Mouse (Mus musculus) midbrain, embryonic 10.5 days (tissue): ENCODE data around the gene Phf23. TPM values are rescaled to one million over a fixed set of nuclear protein-coding genes. Genes with fewer than 3 reads are reported as not detected.
"Not testable (repeated sequence)": the region's sequence is repeated elsewhere in the genome, so short reads cannot be mapped to it uniquely, and the experiment has no call there.

Experiments
- DNase-seq: peaks from one replicate; pipeline ENCODE4 v3.0.0-alpha.2; 2017; ENCODE audit warnings: low spot score
- H3K27ac ChIP-seq: fragments of 300-500 bp; sonication (generic); replicated peaks from 2 replicates; pipeline ENCODE4 v1.5.1; 2016; ENCODE audit warnings: mild to moderate bottlenecking
- H3K27me3 ChIP-seq: fragments of 300-500 bp; sonication (generic); 2 replicates; pipeline ENCODE4 v1.6.1; 2016; ENCODE audit warnings: low read depth, mild to moderate bottlenecking; ENCODE audit not compliant: poor library complexity, severe bottlenecking
- H3K36me3 ChIP-seq: fragments of 300-500 bp; sonication (generic); 2 replicates; pipeline ENCODE4 v1.6.1; 2016; ENCODE audit warnings: mild to moderate bottlenecking, moderate library complexity
- H3K4me1 ChIP-seq: fragments of 300-500 bp; sonication (generic); 2 replicates; pipeline ENCODE4 v1.6.1; 2016
- H3K4me3 ChIP-seq: fragments of 300-500 bp; sonication (generic); 2 replicates; pipeline ENCODE4 v1.5.1; 2016; ENCODE audit warnings: mild to moderate bottlenecking, moderate library complexity
- H3K9me3 ChIP-seq: fragments of 300-500 bp; sonication (generic); replicated peaks from 2 replicates; pipeline ENCODE4 v1.6.1; 2016; ENCODE audit warnings: mild to moderate bottlenecking
- WGBS: fragments of 180-500 bp; shearing (Covaris S2); methylation state at CpG from one replicate; pipeline ENCODE4 v1.1.7; 2016; 5-methylcytosine and 5-hydroxymethylcytosine counted together
- polyA plus RNA-seq: library from polyadenylated mRNA; unstranded; fragments of >200 nt; fragmentation: Nextera tagmentation; extraction: Ambion mirVana; gene quantifications from 2 replicates; pipeline ENCODE4 v1.2.1, GENCODE M21; 2016

Gene Phf23
- polyA plus RNA-seq, 1 experiment from 2014 or later = 95.1 TPM

DNA sequence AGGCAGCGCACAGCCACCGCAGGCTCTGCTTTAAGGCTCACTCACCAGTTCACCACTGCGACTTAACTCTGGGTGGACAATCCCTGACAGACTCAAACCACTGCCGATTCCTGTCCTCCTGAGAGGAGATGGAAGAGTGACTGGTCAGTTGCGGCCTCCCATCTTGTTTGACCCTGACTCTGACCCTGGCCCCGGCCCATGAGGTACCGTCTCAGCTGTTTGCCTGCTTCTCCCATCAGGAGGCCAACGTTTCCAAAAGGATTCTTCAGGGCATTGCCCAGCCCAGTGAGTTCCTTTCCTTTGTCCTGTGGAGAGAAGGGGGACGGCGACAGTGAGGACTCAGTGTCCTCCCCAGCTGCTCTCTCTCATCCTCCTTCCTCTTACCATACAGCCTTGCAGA, 15.4 kb downstream of the Phf23 start:
- no peak for DNase-seq
- no peaks in the 10 kb centered on the region for H3K27me3 ChIP-seq
- H3K9me3 ChIP-seq = no peaks in the 10 kb centered on the region
- peaks cover 83% of the 10 kb centered on the region for H3K36me3 ChIP-seq
- WGBS = 73% methylated on average over 10 of the region's 10 CpGs
- no peak overlapping the region for H3K4me3 ChIP-seq
- H3K4me1 ChIP-seq = peaks cover 27% of the 10 kb centered on the region
- H3K27ac ChIP-seq = no peak overlapping the region

DNA sequence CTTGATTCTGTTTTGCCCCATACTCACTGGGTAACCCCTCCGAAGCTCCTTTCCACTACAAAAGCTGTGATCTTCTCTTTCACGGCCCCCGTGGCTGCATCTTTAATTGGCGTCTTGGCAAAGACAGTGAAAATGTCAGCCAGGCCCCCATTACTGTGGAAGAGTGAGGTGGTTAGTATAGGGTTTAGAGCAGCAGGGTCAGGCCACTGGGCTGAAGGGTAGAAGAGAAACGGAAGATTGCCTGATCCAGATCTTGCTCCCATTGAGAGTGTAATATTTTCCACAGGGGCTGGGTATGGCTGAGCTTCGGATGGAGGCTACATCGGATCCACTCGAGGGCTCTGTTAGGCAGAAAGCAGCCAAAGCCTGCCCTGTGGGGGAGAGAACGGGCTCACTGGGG, 17.4 kb downstream of the Phf23 start:
- Histone ChIP-seq H3K9me3 (no peaks in the 10 kb centered on the region), H3K4me1 (peaks cover 44% of the 10 kb centered on the region), H3K27me3 (no peaks in the 10 kb centered on the region), H3K27ac (no peak overlapping the region), H3K4me3 (no peak overlapping the region), H3K36me3 (peaks cover 63% of the 10 kb centered on the region)
- WGBS = 92% methylated on average over 9 of the region's 9 CpGs
- DNase-seq = no peak

DNA sequence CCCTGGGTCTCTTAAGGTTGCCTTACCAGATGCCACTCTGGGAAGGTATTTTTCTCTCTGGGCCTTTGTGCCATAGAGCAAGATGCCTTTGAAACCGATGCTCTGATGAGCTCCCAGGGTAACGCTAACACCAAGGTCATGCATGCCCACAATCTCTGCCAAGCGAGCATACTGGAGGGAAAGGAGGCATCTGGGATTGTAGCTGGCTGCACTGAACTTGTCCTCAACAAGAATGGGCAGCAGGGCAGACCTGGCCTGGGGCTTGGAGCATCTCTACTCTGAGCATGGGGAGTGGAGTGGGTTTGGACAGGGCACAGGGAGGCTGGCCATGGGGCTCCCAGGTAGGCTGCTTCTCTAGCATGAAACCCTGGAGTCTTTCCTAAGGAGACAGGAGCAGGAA, 17.8 kb downstream of the Phf23 start:
- DNase-seq = no peak
- H3K27ac ChIP-seq = no peak overlapping the region
- no peaks in the 10 kb centered on the region for H3K27me3 ChIP-seq
- peaks cover 49% of the 10 kb centered on the region for H3K4me1 ChIP-seq
- H3K4me3 ChIP-seq = peak overlapping the region; percentile 60; the same call in 1 of the 2 replicates
- H3K36me3 ChIP-seq = peaks cover 58% of the 10 kb centered on the region
- WGBS = 87% methylated on average over 3 of the region's 3 CpGs
- no peaks in the 10 kb centered on the region for H3K9me3 ChIP-seq

DNA sequence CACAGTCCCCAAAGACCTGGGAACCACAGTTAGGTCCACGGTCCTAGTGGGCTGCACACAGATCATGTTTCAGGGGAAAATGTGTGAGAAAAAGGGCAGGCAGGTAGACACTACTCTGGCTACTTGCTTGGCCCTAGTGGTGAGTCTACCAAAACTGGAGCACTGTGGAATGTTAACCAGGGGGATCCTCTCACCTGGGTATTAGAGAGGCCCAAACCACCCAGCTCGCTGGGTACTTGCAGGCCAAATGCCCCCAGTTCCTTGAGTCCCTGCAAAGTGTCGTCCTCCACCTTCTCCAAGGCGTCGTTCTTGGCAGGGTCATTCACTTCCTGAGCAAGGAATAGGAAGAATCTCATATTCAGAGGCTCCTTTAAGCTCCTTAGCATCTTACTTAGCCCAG, 18.5 kb downstream of the Phf23 start:
- no peak overlapping the region for H3K27ac ChIP-seq
- no peak for DNase-seq
- H3K27me3 ChIP-seq = no peaks in the 10 kb centered on the region
- H3K36me3 ChIP-seq = peaks cover 52% of the 10 kb centered on the region
- H3K9me3 ChIP-seq = no peaks in the 10 kb centered on the region
- 65% methylated on average over 5 of the region's 5 CpGs for WGBS
- peaks cover 56% of the 10 kb centered on the region for H3K4me1 ChIP-seq
- H3K4me3 ChIP-seq = peak overlapping the region; percentile 60

DNA sequence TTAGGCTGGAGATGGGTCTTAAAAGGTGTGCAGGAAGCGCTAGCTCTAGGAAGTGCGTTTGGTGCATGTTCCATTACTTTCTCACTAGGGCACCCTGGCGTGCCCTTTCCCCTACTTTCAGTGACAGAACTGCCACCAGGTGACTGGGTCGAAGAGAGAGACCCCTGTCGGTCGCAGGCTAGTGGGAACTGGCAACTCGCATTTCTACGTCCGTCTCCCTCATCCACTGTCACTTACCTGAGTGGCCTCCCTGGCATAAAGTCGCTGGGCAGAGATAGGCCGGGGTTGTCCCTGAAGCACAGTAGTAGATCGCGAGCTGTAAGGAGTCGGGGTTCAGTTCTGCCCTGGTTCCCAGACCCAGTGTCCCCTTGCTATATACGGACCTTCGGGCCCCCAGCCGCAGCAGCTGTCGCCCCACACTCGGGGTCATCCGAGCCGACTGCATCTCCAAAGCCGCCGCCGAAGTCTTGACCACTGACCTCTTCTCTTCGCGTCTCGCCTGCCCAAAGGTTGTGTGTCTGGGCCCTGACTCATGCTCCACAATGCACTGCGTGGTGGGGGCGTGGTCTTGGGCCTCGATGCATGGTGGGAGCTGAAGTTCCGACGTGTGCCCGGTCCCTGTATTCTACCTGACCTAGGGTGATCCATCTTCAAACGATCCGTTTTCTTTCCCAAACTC, 19.4 kb downstream of the Phf23 start, which contains the start of gene Acadvl:
Acadvl (minus strand) TSS at position 532 of the 679 bp plus-strand sequence.
- H3K27ac ChIP-seq = peak within 1 kb of the TSS; percentile 83
- peak; percentile 86 for DNase-seq
- peaks cover 42% of the 10 kb centered on the region for H3K36me3 ChIP-seq
- under 1% methylated on average over 35 of the region's 35 CpGs for WGBS
- H3K4me1 ChIP-seq = peaks cover 65% of the 10 kb centered on the region
- peak within 1 kb of the TSS; percentile 60 for H3K4me3 ChIP-seq
- H3K9me3 ChIP-seq = no peaks in the 10 kb centered on the region
- H3K27me3 ChIP-seq = no peaks in the 10 kb centered on the region

DNA sequence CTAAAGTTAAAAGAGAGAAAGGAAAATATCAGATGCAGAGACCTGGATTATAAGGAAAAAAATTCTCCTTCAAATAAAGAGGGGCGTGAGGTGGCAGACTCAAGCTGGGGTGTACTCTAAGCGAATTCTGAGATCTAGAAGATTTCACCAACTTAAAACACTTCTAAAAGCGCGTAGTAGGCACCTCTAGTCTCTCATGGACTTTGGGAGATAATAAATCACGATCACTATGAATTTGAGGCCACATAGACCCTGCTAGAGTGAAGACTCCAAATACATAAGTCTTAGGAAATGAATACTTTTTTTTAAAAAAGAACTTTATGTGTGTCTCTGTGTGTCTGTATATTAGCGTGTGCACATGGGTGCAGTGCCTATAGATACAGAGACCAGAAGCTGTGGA, 20.1 kb downstream of the Phf23 start:
- WGBS = 64% methylated on average over 6 of the region's 6 CpGs
- Histone ChIP-seq H3K9me3 (no peaks in the 10 kb centered on the region), H3K36me3 (peaks cover 36% of the 10 kb centered on the region), H3K4me1 (peaks cover 72% of the 10 kb centered on the region), H3K27me3 (no peaks in the 10 kb centered on the region), H3K4me3 (peak overlapping the region; percentile 60), H3K27ac (peak overlapping the region; percentile 83; the same call in 1 of the 2 replicates)
- DNase-seq = no peak

DNA sequence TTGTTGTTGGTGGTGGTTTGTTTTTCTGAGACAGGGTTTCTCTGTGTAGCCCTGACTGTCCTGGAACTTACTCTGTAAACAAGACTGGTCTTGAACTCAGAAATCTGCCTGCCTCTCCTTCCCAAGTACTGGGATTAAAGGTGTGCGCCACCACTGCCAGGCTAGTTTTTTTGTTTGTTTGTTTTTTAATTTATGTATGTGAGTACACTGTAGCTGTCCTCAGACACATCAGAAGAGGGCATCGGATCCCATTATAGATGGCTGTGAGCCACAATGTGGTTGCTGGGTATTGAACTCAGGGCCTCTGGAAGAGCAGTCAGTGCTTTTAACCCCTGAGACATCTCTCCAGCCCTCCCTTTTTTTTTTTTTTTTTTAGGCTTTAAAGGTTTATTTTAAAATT, 20.6 kb downstream of the Phf23 start:
- WGBS = 82% methylated on average over 2 of the region's 2 CpGs
- peaks cover 75% of the 10 kb centered on the region for H3K4me1 ChIP-seq

DNA sequence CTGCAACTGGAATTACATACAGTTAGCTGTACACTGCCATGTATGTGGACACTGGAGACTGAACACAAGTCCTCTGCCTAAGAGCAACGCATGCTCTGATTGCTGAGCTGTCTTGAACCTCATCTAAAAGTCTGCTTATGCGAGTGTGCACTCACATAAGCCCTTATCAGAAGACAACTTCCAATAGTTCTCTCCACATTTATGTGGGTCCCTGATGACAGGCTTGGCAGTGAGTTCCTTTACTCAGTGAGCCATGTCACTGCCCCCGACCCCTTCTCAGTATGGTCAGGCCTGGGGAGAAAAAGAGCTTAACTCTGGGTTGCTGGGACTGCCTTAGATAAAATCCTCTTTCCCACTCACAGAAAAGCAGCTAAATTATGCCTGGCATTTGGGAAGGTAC, 21.1 kb downstream of the Phf23 start, which contains the start of gene Dlg4:
Dlg4 (plus strand) TSS at position 274 of the 400 bp plus-strand sequence.
- DNase-seq = no peak
- H3K4me3 ChIP-seq = peak within 1 kb of the TSS; percentile 77
- H3K27ac ChIP-seq = peak within 1 kb of the TSS; percentile 96
- 65% methylated on average over 3 of the region's 3 CpGs for WGBS
- peaks cover 26% of the 10 kb centered on the region for H3K36me3 ChIP-seq
- no peaks in the 10 kb centered on the region for H3K9me3 ChIP-seq
- H3K4me1 ChIP-seq = peaks cover 77% of the 10 kb centered on the region
- H3K27me3 ChIP-seq = no peaks in the 10 kb centered on the region

More for the DNA sequence above, 20.6 kb downstream of the Phf23 start:
- H3K27ac ChIP-seq, H3K27me3 ChIP-seq, H3K4me3 ChIP-seq, H3K9me3 ChIP-seq, DNase-seq: not testable (repeated sequence)
- H3K36me3 ChIP-seq = peaks cover 31% of the 10 kb centered on the region

DNA sequence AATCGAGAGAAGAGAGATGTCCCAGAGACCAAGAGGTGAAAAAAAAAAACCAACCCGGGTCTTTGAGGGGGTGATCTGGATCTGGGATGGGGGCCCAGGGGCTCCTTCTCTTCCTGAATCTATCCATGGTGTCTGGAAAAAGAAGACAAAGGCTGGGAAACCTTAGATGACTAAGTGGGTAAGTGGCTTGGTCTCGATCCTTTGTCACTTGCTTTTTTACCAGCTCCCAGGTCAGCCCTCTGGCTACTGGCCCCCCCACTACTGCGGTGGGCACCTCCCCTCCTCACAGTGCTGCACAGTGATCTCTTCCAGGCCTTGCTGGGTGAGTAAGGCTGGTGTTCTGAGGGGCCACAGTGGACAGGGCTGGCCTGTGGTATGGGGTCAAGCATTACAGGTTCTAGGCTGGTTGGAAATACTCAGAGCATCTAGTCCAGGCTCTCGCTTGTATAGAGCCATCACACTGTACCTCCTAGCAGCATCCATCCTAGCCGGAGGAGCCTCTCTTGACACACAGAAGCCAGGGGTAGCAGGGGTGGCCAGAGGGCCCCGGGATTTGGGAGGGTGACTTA, 21.7 kb downstream of the Phf23 start:
- DNase-seq = no peak
- H3K4me1 ChIP-seq = peaks cover 82% of the 10 kb centered on the region
- WGBS = 34% methylated on average over 7 of the region's 7 CpGs

DNA sequence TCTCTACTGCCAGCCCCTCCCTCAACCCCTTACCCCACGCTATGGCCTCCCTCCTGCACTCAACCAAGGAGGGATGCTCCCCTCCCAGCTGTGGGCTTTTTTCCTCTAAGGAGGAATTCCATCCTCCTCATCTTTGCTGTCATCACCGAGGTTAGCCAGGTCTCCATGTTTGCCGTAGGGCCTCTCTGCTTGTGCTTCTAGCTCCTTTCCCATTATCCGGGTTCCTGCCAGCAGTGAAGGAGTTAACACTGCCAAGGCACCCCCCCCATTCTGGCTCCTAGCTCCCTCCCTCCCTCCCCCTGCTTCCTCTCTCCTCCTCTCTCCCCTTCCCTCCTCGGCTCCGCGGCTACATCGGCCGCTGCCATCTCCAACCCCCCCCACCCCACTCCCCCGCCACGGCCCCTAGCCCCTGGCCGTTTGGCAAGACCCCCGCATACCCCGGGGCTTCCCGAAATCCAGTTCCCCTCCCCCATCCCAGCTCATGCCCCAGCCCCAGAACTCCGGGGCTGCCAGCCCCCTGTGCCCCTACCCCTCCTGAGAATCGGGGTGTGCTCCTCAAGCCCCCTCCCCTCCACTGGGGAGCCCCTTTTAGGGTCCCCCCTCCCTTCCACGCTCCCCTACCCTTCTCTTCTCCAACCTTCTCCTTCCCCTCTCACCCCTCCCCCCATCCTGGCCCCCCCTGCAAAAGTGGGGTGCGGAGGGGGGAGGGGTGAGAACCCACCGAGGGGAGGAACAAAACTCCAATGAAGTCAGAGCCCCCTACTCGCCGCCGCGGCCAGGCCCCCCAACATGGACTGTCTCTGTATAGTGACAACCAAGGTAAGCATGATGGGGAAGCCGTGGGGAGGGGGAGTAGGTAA, 22.8 kb downstream of the Phf23 start:
- Histone ChIP-seq H3K4me3 (peak overlapping the region; percentile 77), H3K4me1 (peaks cover 92% of the 10 kb centered on the region), H3K36me3 (peaks cover 9% of the 10 kb centered on the region), H3K9me3 (no peaks in the 10 kb centered on the region), H3K27me3 (no peaks in the 10 kb centered on the region), H3K27ac (peak overlapping the region; percentile 96)
- peak; percentile 83 for DNase-seq
- under 1% methylated on average over 25 of the region's 25 CpGs for WGBS

More for the DNA sequence above, 21.7 kb downstream of the Phf23 start:
- Histone ChIP-seq H3K4me3 (peak overlapping the region; percentile 77), H3K9me3 (no peaks in the 10 kb centered on the region), H3K27ac (peak overlapping the region; percentile 96), H3K36me3 (peaks cover 20% of the 10 kb centered on the region), H3K27me3 (no peaks in the 10 kb centered on the region)

DNA sequence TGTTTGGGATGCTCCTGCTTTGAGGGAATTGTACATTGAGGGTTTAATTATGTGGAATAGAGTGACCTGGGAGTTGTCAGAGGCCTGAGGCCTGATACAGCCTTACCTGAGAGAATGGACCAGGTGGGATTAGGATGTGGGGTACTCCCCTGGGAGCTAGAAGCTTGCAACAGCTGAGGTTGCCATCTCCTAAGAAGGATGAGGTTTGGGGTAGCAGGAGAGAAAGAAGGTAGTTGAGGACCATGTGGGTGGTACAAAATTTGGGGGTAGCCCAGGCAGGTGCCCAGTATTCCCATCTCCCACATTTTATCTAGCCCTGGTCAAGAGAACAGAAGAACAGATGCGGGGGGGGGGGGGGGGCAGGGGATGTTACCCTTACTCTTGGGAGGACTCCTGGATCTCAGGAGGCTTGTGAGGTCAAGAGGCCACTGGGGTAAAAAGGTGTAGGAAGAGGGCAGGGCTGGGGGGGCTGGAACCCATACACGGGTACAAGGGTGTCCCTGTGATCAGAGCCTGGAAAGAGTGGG, 24.0 kb downstream of the Phf23 start:
- Histone ChIP-seq H3K4me1 (peaks cover 92% of the 10 kb centered on the region), H3K27me3 (no peaks in the 10 kb centered on the region), H3K9me3 (no peaks in the 10 kb centered on the region), H3K27ac (peak overlapping the region; percentile 96), H3K36me3 (no peaks in the 10 kb centered on the region), H3K4me3 (peak overlapping the region; percentile 77)
- DNase-seq = no peak
- 6% methylated on average over 2 of the region's 2 CpGs for WGBS

DNA sequence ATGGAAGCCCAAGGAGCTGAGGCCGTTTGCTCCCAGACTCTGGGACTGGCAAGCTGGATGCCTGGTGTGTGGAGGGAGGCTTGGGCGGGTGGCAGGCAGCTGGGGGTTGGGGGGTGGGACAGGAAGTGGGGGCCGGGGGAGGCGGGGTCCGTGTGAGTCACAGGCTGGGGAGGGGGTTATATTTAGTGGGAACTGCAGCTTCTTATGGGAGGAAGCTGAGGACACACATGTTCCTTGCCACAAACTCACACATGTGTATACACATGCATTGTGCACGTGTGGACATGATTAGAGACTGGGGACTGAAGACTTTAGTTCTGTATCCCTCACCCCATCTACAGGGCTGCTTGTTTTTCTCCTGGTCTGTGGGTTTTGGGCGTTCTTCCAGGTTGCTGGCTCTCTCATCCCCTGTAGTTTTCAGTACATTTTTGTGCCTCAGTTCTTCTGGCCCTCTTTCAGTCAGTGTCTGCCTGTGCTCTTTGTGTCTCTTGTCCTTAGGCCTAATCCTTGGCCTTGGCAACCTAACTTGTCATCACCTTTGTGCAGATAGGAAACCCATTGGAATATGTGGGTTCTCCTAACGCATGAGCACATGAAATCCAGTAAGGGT, 24.6 kb downstream of the Phf23 start:
- 15% methylated on average over 8 of the region's 8 CpGs for WGBS
- Histone ChIP-seq H3K4me1 (peaks cover 92% of the 10 kb centered on the region), H3K9me3 (no peaks in the 10 kb centered on the region), H3K27ac (peak overlapping the region; percentile 96), H3K4me3 (peak overlapping the region; percentile 77), H3K27me3 (no peaks in the 10 kb centered on the region), H3K36me3 (no peaks in the 10 kb centered on the region)
- no peak for DNase-seq
